Mouse (Mus musculus): ENCODE measurements around the gene Etaa1. TPM values are rescaled to one million over a fixed set of nuclear protein-coding genes. Genes with fewer than 3 reads are reported as not detected.
"Not testable (repeated sequence)": the region's sequence is repeated elsewhere in the genome, so short reads cannot be mapped to it uniquely, and the experiment has no call there.

The Etaa1 gene
- polyA plus RNA-seq, 1 experiment from 2014 or later = 18.8 TPM

DNA sequence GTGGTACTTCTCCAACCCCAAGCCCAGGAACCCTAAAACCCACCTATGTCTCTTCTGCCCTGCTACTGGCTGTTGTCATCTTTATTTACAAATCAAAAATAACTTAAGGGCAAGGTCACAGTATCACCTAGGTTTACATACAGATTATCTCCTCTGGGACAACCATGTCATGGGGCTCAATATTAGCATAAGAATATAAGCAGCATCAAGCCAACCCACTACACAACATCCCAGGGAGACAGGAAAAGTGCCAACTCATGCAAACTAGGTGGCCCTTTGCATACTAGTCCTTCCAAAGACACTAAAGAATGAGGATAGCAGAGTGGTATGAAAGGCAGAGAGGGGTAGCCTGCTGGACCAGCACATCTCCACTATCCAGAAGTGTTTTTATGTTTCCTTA is 15.7 kb downstream of the Etaa1 start:
- Histone ChIP-seq H3K9me3 (ENCODE audit: control insufficient read depth, low read length) (0 out of 2 replicates have a peak, but pooled peaks cover 2% of the 10 kb centered on the region), H3K9ac (ENCODE audit: low read depth, low read length) (no peak overlapping the region), H3K4me1 (ENCODE audit: control insufficient read depth, insufficient read depth, low read length) (no peaks in the 10 kb centered on the region), H3K27me3 (ENCODE audit: control insufficient read depth, insufficient read depth, low read length) (no peaks in the 10 kb centered on the region), H3K27ac (ENCODE audit: low read depth, low read length) (no peak overlapping the region), H3K4me3 (ENCODE audit: low read length) (no peak overlapping the region), H3K4me2 (replicated peaks; ENCODE audit: low read depth, low read length) (no peak overlapping the region), H3K36me3 (ENCODE audit: control insufficient read depth, insufficient read depth, low read length) (peaks cover 14% of the 10 kb centered on the region)
- no peak for ATAC-seq (ENCODE audit: low FRiP score, low TSS enrichment)

DNA sequence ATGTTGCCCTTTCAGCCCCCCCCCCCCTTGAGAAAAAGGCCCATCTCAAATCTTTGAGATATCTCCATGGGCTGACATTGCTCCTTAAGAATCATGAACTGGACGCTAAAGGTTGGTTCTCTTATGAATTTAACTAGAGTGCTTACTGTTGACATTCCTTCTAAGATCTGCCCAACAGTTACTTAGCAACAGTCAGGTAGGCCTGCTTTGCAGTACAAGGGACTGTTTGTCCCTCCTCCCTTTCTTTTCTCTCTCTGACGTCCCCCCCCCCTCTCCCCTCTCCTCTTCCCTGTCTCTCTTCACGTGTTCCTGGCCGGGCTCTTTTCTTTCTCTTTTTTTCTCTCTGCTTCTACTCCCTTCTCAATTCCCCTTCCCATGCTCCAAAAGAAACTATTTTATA is 35.8 kb downstream of the Etaa1 start:
- 82% methylated on average over 4 of the region's 4 CpGs for WGBS
- no peaks in the 10 kb centered on the region for H3K36me3 ChIP-seq (ENCODE audit: control insufficient read depth, insufficient read depth, low read length)
- no peak overlapping the region for H3K4me3 ChIP-seq (ENCODE audit: low read length)
- H3K9me3 ChIP-seq (ENCODE audit: control insufficient read depth, low read length) = no peaks in the 10 kb centered on the region
- ATAC-seq (ENCODE audit: low FRiP score, low TSS enrichment) = no peak
- no peak overlapping the region for H3K27ac ChIP-seq (ENCODE audit: low read depth, low read length)
- H3K9ac ChIP-seq (ENCODE audit: low read depth, low read length) = no peak overlapping the region
- H3K4me2 ChIP-seq (replicated peaks; ENCODE audit: low read depth, low read length) = no peak overlapping the region
- H3K27me3 ChIP-seq (ENCODE audit: control insufficient read depth, insufficient read depth, low read length) = no peaks in the 10 kb centered on the region
- H3K4me1 ChIP-seq (ENCODE audit: control insufficient read depth, insufficient read depth, low read length) = no peaks in the 10 kb centered on the region

DNA sequence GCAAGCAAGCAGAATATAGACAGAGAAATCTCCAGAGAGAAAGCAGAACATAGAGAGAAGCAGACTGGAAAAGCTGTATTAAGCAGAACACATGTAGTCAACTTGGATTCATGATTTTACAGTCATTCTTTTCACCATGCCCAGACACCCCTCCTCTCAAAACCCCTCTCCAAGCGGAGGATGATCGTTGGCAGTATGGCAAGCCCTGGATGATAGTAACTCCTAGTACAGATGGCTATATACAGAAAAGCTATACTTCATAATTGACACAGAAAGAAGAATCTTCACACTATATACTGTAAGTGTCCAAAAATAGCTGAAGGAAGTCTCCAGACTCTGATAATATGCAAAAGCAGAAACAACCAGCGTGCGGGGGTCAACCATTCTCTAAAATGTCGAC is 36.6 kb downstream of the Etaa1 start:
- Histone ChIP-seq H3K9me3 (ENCODE audit: control insufficient read depth, low read length) (no peaks in the 10 kb centered on the region), H3K9ac (ENCODE audit: low read depth, low read length) (no peak overlapping the region), H3K4me2 (replicated peaks; ENCODE audit: low read depth, low read length) (no peak overlapping the region), H3K4me3 (ENCODE audit: low read length) (no peak overlapping the region), H3K27ac (ENCODE audit: low read depth, low read length) (no peak overlapping the region), H3K36me3 (ENCODE audit: control insufficient read depth, insufficient read depth, low read length) (no peaks in the 10 kb centered on the region), H3K27me3 (ENCODE audit: control insufficient read depth, insufficient read depth, low read length) (no peaks in the 10 kb centered on the region), H3K4me1 (ENCODE audit: control insufficient read depth, insufficient read depth, low read length) (no peaks in the 10 kb centered on the region)
- no peak for ATAC-seq (ENCODE audit: low FRiP score, low TSS enrichment)
- 91% methylated on average over 5 of the region's 5 CpGs for WGBS

DNA sequence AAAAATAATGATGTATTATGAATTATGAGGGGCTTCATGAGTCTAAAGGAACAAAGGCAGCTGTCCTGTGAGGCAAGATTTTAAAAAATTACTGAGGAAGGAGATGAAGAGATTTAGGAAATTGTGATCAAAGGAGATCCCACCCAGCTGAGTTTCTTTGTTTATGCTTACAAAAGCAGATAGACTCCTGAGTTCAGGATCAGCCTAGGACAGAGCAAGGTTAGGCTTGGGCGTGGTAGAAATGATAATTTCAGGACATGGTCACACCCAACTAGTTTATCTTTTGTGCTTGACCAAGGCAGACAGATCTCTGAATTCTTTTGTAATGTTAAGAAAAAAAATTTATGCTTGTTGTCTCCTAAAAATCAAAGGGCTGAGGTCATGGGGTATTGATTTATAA is 37.2 kb downstream of the Etaa1 start:
- no peak overlapping the region for H3K4me3 ChIP-seq (ENCODE audit: low read length)
- no peaks in the 10 kb centered on the region for H3K27me3 ChIP-seq (ENCODE audit: control insufficient read depth, insufficient read depth, low read length)
- H3K9ac ChIP-seq (ENCODE audit: low read depth, low read length) = no peak overlapping the region
- H3K27ac ChIP-seq (ENCODE audit: low read depth, low read length) = no peak overlapping the region
- H3K9me3 ChIP-seq (ENCODE audit: control insufficient read depth, low read length) = no peaks in the 10 kb centered on the region
- 89% methylated on average over 1 of the region's 1 CpGs for WGBS
- no peak for ATAC-seq (ENCODE audit: low FRiP score, low TSS enrichment)
- H3K4me1 ChIP-seq (ENCODE audit: control insufficient read depth, insufficient read depth, low read length) = no peaks in the 10 kb centered on the region
- no peak overlapping the region for H3K4me2 ChIP-seq (replicated peaks; ENCODE audit: low read depth, low read length)
- H3K36me3 ChIP-seq (ENCODE audit: control insufficient read depth, insufficient read depth, low read length) = no peaks in the 10 kb centered on the region

DNA sequence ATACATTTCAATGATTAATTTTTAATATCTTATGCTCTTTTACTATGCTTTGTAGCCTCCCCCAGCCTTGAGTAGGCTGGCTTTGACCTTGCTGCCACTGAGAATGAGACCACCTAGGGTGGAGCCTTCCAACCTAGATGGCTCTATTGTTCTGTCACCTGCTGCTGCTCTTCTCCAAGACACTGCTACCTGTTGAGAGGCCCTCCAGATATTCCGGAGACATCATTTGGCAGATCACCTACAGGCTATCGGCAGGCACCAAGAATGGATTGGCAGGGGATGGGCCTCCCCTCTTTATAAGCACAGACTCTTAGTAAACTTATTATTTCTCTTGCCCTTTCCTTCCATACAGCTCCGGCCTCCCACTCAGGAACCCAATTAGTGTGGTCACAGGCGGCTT is 52.7 kb downstream of the Etaa1 start:
- H3K4me1 ChIP-seq (ENCODE audit: control insufficient read depth, insufficient read depth, low read length); H3K4me2 ChIP-seq (replicated peaks; ENCODE audit: low read depth, low read length); H3K27ac ChIP-seq (ENCODE audit: low read depth, low read length); H3K9me3 ChIP-seq (ENCODE audit: control insufficient read depth, low read length); H3K4me3 ChIP-seq (ENCODE audit: low read length); H3K36me3 ChIP-seq (ENCODE audit: control insufficient read depth, insufficient read depth, low read length); H3K27me3 ChIP-seq (ENCODE audit: control insufficient read depth, insufficient read depth, low read length); H3K9ac ChIP-seq (ENCODE audit: low read depth, low read length); ATAC-seq (ENCODE audit: low FRiP score, low TSS enrichment): not testable (repeated sequence)
- WGBS = 89% methylated on average over 4 of the region's 4 CpGs

Data from kidney, embryonic 14.5 days (tissue).